Mouse (Mus musculus): ENCODE measurements around the gene Kank1. TPM values are rescaled to one million over a fixed set of nuclear protein-coding genes. Genes with fewer than 3 reads are reported as not detected.

Kank1 gene
- 21.8 and 24.7 TPM in 2 replicates for polyA plus RNA-seq (2014; fragmentation: Nextera tagmentation; extraction: Ambion mirVana)

DNA sequence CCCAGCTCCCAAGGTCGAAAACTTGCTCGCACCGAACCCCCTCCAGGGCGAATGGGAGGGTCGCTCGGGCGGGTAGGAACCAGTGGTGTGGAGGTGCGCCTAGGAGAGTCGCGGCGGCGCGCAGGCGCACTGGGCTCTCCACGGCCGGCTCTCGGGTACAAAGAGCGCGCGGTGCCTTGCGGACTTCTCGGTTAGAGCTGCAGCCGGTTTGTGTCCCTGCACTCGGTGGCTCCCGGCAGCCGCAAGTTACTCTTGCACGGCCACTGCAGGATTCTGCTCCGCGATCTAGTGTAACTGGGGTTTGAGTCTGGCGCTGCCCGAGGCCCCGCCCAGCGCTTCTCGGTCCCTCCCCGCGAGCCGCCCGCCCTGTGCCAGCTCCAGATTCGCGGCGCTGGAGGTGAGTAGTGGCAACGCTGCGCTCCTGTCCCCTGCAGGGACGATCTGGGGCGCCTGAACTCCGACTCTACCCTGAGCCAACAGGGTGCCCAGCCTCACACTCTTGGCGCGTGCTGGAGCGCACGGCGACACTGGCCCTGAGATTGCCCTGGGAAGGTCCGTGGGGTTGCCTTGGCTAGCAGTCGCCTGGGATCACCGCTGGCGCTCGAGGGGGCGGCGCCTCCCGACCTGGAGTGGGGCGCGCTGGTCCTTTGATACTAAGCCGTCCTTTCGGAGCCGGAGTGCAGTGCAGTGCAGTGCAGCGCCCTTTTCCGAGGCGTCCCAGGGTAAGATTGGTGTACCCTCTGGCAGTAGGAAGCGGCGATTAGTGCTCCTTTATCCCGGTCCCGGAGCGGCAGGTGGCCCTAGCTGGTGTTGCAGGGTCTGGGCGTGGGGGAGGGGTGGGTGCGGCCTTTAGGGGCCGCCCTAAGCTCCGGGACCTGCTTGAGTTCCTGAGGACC, at the start of gene Kank1:
Kank1 (plus strand) TSS at position 380 of the 896 bp plus-strand sequence.
- Histone ChIP-seq H3K27ac (ENCODE audit: low read length) (peak within 1 kb of the TSS; percentile 28), H3K9ac (replicated peaks; ENCODE audit: low read depth, low read length) (peak within 1 kb of the TSS; percentile 31; the same call in 1 of the 2 replicates), H3K27me3 (ENCODE audit: control insufficient read depth, insufficient read depth, low read length) (0 out of 2 replicates have a peak, but pooled peaks cover 3% of the 10 kb centered on the region), H3K4me1 (ENCODE audit: control insufficient read depth, insufficient read depth, low read length) (peaks cover 5% of the 10 kb centered on the region; the same call in 1 of the 2 replicates), H3K36me3 (ENCODE audit: control insufficient read depth, insufficient read depth, low read length) (no peaks in the 10 kb centered on the region), H3K4me3 (ENCODE audit: low read depth, low read length) (peak within 1 kb of the TSS; percentile 66), H3K4me2 (replicated peaks; ENCODE audit: low read depth, low read length) (peak within 1 kb of the TSS; percentile 96), H3K9me3 (ENCODE audit: control insufficient read depth, low read depth, low read length) (no peaks in the 10 kb centered on the region)
- WGBS: under 1% methylated on average over 76 of the region's 76 CpGs
- peak; percentile 87 for ATAC-seq (ENCODE audit: insufficient number of reproducible peaks, insufficient read depth, low FRiP score, low read depth)

DNA sequence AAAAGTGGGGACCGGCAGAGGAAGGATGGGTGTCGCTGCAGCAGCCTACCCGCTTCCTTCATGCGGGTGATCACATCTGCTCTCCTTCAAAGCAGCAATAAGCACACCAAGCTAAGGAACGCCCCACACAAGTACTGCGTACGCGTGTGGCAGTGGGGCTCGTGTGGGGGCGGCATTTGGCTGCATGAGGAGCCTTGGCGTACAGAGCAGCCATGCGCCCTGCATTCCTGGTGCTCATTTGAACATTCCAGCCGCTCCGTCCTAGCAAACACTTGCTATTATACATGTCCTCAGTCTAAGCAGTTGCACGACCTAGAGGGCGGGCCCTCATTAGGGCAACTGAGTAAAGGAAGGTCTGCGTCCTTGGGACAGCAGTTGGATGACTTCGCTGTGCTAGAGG, 49.1 kb upstream of the Kank1 start:
- H3K9me3 ChIP-seq (ENCODE audit: control insufficient read depth, low read depth, low read length): no peaks in the 10 kb centered on the region
- no peak for ATAC-seq (ENCODE audit: insufficient number of reproducible peaks, insufficient read depth, low FRiP score, low read depth)
- no peak overlapping the region for H3K4me2 ChIP-seq (replicated peaks; ENCODE audit: low read depth, low read length)
- no peak overlapping the region for H3K4me3 ChIP-seq (ENCODE audit: low read depth, low read length)
- no peak overlapping the region for H3K9ac ChIP-seq (replicated peaks; ENCODE audit: low read depth, low read length)
- H3K27ac ChIP-seq (ENCODE audit: low read length): no peak overlapping the region
- 0 out of 2 replicates have a peak, but pooled peaks cover 3% of the 10 kb centered on the region for H3K4me1 ChIP-seq (ENCODE audit: control insufficient read depth, insufficient read depth, low read length)
- WGBS: 61% methylated on average over 18 of the region's 18 CpGs
- H3K36me3 ChIP-seq (ENCODE audit: control insufficient read depth, insufficient read depth, low read length): no peaks in the 10 kb centered on the region
- no peaks in the 10 kb centered on the region for H3K27me3 ChIP-seq (ENCODE audit: control insufficient read depth, insufficient read depth, low read length)

DNA sequence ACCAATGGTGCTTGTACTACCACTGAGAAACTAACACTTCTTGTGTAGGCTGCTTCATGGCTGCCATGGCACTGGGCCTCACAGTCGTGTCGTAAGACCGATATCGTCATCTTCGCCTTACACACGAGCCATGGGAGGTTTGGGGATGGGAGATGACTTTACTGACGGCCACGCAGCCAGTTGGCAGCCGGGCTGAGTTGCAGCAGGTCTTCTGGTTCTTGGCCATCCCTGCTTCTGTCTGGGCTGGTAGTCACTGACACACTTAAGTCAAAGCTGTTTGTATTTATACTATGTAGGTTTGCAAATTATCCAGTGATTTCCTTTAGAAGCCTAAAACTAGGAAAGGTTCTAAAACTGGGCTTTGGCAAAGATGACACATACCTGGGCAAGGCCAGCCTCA, 43.0 kb upstream of the Kank1 start:
- Histone ChIP-seq H3K27ac (ENCODE audit: low read length) (no peak overlapping the region), H3K4me2 (replicated peaks; ENCODE audit: low read depth, low read length) (no peak overlapping the region), H3K4me1 (ENCODE audit: control insufficient read depth, insufficient read depth, low read length) (no peaks in the 10 kb centered on the region), H3K9ac (replicated peaks; ENCODE audit: low read depth, low read length) (no peak overlapping the region), H3K4me3 (ENCODE audit: low read depth, low read length) (no peak overlapping the region), H3K36me3 (ENCODE audit: control insufficient read depth, insufficient read depth, low read length) (no peaks in the 10 kb centered on the region), H3K9me3 (ENCODE audit: control insufficient read depth, low read depth, low read length) (no peaks in the 10 kb centered on the region), H3K27me3 (ENCODE audit: control insufficient read depth, insufficient read depth, low read length) (no peaks in the 10 kb centered on the region)
- 97% methylated on average over 9 of the region's 9 CpGs for WGBS
- ATAC-seq (ENCODE audit: insufficient number of reproducible peaks, insufficient read depth, low FRiP score, low read depth): no peak

DNA sequence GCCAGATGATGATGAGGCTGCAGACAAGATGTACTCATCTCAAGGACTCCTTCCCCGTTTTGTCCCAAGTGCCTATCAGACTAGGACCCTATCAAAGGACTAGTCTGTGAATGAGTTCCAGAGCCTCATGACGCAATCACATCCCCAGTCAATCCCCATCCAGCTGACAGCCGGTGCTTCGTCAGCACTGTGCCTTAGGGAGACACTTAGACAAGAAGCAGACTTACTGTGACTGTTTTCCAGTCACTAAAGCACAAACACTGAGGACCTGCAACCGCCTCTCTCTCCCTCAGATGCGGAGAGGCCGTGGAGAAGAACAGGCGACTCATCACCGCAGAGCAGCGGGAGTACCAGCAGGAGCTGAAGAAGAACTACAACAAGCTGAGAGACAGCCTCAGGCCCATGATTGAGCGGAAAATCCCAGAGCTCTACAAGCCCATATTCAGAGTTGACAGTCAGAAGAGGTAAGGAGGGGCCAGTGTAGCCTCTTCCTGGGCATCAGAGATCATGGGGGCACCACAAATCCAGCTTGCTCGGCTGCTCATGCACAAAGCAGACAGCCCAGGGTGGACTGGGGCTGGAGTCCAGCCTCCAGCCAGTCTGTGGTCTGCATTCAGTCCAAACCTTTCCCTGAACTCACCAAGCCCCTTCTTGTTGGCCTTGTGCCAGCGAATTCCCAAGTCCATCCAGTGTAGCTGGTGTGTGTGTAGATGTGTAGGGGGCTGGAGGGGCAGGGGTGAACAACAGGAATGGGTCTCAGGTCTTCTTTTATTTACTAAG, 36.5 kb upstream of the Kank1 start:
- no peak overlapping the region for H3K4me2 ChIP-seq (replicated peaks; ENCODE audit: low read depth, low read length)
- no peak overlapping the region for H3K9ac ChIP-seq (replicated peaks; ENCODE audit: low read depth, low read length)
- H3K4me3 ChIP-seq (ENCODE audit: low read depth, low read length): no peak overlapping the region
- H3K4me1 ChIP-seq (ENCODE audit: control insufficient read depth, insufficient read depth, low read length): 0 out of 2 replicates have a peak, but pooled peaks cover 3% of the 10 kb centered on the region
- 69% methylated on average over 13 of the region's 13 CpGs for whole genome bisulfite sequencing
- H3K27me3 ChIP-seq (ENCODE audit: control insufficient read depth, insufficient read depth, low read length): no peaks in the 10 kb centered on the region
- no peaks in the 10 kb centered on the region for H3K9me3 ChIP-seq (ENCODE audit: control insufficient read depth, low read depth, low read length)
- 0 out of 2 replicates have a peak, but pooled peaks have one; percentile 65 for ATAC-seq (ENCODE audit: insufficient number of reproducible peaks, insufficient read depth, low FRiP score, low read depth)
- H3K36me3 ChIP-seq (ENCODE audit: control insufficient read depth, insufficient read depth, low read length): no peaks in the 10 kb centered on the region
- no peak overlapping the region for H3K27ac ChIP-seq (ENCODE audit: low read length)

DNA sequence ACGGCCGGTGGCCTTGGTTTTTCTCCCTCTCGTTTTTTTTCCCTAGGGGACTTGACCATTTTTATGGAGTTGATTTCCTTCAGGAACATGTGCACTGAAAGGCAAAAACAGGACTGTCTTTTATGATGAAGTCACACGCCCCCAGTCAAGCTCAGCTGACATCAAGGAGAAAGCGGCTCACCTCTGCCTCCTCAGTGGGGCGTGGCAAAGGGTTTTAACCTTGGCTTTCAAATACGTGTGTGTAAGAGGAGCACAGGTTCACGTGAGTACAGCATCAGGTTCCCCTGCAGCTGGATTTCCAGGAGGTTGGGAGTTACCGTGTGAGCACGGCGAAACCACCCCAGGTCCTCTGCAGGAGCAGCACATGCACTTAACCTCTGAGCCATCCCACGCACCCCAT, 33.7 kb upstream of the Kank1 start:
- no peak for ATAC-seq (ENCODE audit: insufficient number of reproducible peaks, insufficient read depth, low FRiP score, low read depth)
- H3K4me3 ChIP-seq (ENCODE audit: low read depth, low read length): no peak overlapping the region
- H3K36me3 ChIP-seq (ENCODE audit: control insufficient read depth, insufficient read depth, low read length): no peaks in the 10 kb centered on the region
- H3K9me3 ChIP-seq (ENCODE audit: control insufficient read depth, low read depth, low read length): no peaks in the 10 kb centered on the region
- no peak overlapping the region for H3K9ac ChIP-seq (replicated peaks; ENCODE audit: low read depth, low read length)
- 62% methylated on average over 12 of the region's 12 CpGs for WGBS
- 0 out of 2 replicates have a peak, but pooled peaks cover 3% of the 10 kb centered on the region for H3K4me1 ChIP-seq (ENCODE audit: control insufficient read depth, insufficient read depth, low read length)
- no peak overlapping the region for H3K4me2 ChIP-seq (replicated peaks; ENCODE audit: low read depth, low read length)
- no peak overlapping the region for H3K27ac ChIP-seq (ENCODE audit: low read length)
- H3K27me3 ChIP-seq (ENCODE audit: control insufficient read depth, insufficient read depth, low read length): no peaks in the 10 kb centered on the region

DNA sequence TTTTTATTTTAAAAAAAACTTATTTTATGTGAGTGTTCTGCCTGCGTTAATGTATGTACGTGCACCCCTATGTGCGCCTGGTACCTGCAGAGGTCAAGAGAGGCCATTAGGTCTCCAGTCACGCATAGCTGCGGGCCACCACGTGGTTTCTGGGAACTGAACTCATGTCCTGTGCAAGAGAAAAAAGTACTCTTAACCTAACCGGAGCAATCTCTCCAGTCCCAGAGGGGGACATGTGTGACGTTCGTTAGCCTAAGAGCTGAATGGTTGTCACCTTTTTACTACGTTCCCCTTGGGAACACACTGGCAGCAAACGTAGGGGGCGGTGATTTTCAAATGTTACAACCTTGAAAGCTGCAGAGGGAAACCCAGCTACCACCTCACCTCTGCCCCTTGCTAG, 29.8 kb upstream of the Kank1 start:
- H3K4me1 ChIP-seq (ENCODE audit: control insufficient read depth, insufficient read depth, low read length): no peaks in the 10 kb centered on the region
- H3K27me3 ChIP-seq (ENCODE audit: control insufficient read depth, insufficient read depth, low read length): no peaks in the 10 kb centered on the region
- H3K27ac ChIP-seq (ENCODE audit: low read length): no peak overlapping the region
- H3K4me2 ChIP-seq (replicated peaks; ENCODE audit: low read depth, low read length): no peak overlapping the region
- H3K4me3 ChIP-seq (ENCODE audit: low read depth, low read length): no peak overlapping the region
- 76% methylated on average over 12 of the region's 12 CpGs for WGBS
- no peak overlapping the region for H3K9ac ChIP-seq (replicated peaks; ENCODE audit: low read depth, low read length)
- no peaks in the 10 kb centered on the region for H3K9me3 ChIP-seq (ENCODE audit: control insufficient read depth, low read depth, low read length)
- H3K36me3 ChIP-seq (ENCODE audit: control insufficient read depth, insufficient read depth, low read length): no peaks in the 10 kb centered on the region
- no peak for ATAC-seq (ENCODE audit: insufficient number of reproducible peaks, insufficient read depth, low FRiP score, low read depth)

DNA sequence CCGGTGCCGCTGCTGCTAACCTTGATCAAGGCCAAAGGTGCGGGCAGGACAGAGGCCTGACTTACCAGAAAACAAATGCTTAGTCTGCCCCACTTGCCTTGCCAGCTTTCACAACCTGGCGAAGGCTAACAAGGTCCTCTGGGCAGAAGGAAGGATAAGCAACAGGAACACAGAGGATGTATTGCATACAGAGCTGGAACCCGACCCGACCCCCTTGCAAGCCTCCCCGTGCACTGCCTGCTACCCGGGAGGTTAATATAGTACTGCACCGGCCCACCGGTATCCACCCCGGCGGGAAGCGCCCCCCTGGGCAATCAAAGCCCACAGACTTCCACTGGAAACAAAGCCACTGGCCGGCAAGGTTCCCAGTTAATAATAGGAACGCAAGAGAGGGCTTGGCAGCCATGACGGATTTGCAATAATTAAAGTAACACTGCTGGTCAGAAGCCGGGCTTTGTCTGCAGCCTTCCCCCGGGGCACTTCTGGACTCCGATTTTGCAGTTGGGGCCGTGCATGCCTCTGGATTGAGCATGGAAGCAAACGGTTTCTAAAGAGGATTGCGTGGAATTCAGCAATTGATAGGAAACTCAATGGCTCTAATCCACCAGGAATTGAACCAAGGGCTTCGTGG, 28.9 kb upstream of the Kank1 start:
- Histone ChIP-seq H3K9ac (replicated peaks; ENCODE audit: low read depth, low read length) (no peak overlapping the region), H3K9me3 (ENCODE audit: control insufficient read depth, low read depth, low read length) (no peaks in the 10 kb centered on the region), H3K27me3 (ENCODE audit: control insufficient read depth, insufficient read depth, low read length) (no peaks in the 10 kb centered on the region), H3K4me1 (ENCODE audit: control insufficient read depth, insufficient read depth, low read length) (no peaks in the 10 kb centered on the region), H3K36me3 (ENCODE audit: control insufficient read depth, insufficient read depth, low read length) (no peaks in the 10 kb centered on the region), H3K4me3 (ENCODE audit: low read depth, low read length) (no peak overlapping the region), H3K27ac (ENCODE audit: low read length) (no peak overlapping the region), H3K4me2 (replicated peaks; ENCODE audit: low read depth, low read length) (peak overlapping the region; percentile 13; the same call in 1 of the 2 replicates)
- ATAC-seq (ENCODE audit: insufficient number of reproducible peaks, insufficient read depth, low FRiP score, low read depth): no peak
- WGBS: 23% methylated on average over 23 of the region's 23 CpGs

DNA sequence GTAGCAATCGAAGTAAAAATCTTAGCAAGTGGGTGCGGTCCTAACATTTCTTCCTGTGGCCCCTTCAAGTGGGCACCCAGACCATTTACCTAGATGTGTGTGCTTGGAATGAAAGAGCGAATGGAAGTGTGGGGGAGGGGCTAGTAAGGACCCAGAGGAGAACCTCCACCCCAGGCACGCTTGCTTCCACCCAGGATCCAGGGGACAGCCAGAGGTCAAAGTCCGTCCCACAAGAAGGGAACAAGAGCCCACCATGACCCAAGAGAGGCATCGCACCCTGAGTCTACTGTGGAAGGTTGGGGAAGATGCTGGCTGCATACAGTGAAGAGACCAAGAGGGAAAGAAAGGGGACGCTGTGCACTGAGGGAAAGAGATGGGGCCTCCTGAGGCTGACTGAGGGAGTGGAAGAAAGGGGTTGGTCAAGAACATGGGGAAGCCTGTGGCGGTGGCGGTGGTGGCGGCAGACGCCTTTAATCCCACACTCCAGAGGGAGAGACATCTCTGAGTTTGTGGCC, 28.1 kb upstream of the Kank1 start:
- ATAC-seq (ENCODE audit: insufficient number of reproducible peaks, insufficient read depth, low FRiP score, low read depth): no peak
- Histone ChIP-seq H3K4me2 (replicated peaks; ENCODE audit: low read depth, low read length) (no peak overlapping the region), H3K27me3 (ENCODE audit: control insufficient read depth, insufficient read depth, low read length) (no peaks in the 10 kb centered on the region), H3K4me3 (ENCODE audit: low read depth, low read length) (no peak overlapping the region), H3K9ac (replicated peaks; ENCODE audit: low read depth, low read length) (no peak overlapping the region), H3K4me1 (ENCODE audit: control insufficient read depth, insufficient read depth, low read length) (no peaks in the 10 kb centered on the region), H3K36me3 (ENCODE audit: control insufficient read depth, insufficient read depth, low read length) (no peaks in the 10 kb centered on the region), H3K27ac (ENCODE audit: low read length) (no peak overlapping the region), H3K9me3 (ENCODE audit: control insufficient read depth, low read depth, low read length) (no peaks in the 10 kb centered on the region)
- WGBS: 80% methylated on average over 11 of the region's 11 CpGs

Measured in stomach, embryonic 14.5 days (tissue).